Mouse (Mus musculus) R1 (cell line): ENCODE results near the gene Tesk1.

Source experiments
- DNase-seq: peaks from one replicate; pipeline ENCODE4 v3.0.0-alpha.2; 2018; ENCODE audit warnings: low read depth, low spot score

Gene Tesk1

GRCm38 (mm10) chr4:43418973-43419656 is 22.6 kb upstream of the Tesk1 start:
- DNase-seq: no peak

- DNase-seq: no peak
These were observed 21.9 kb upstream of the Tesk1 start for GRCm38 (mm10) chr4:43419801-43420281.

GRCm38 (mm10) chr4:43420305-43420704 is 21.4 kb upstream of the Tesk1 start:
- DNase-seq: peak; percentile 87

- no peak for DNase-seq
These were observed 20.0 kb upstream of the Tesk1 start for GRCm38 (mm10) chr4:43421632-43422240.

- no peak for DNase-seq
These were observed 18.3 kb upstream of the Tesk1 start for GRCm38 (mm10) chr4:43423267-43423934.

GRCm38 (mm10) chr4:43424072-43424471 is 17.7 kb upstream of the Tesk1 start:
- DNase-seq: no peak

- DNase-seq: no peak
These were observed 16.5 kb upstream of the Tesk1 start for GRCm38 (mm10) chr4:43425197-43425596.

GRCm38 (mm10) chr4:43425648-43426380 is 15.9 kb upstream of the Tesk1 start:
- DNase-seq: no peak

- DNase-seq: no peak
These were observed 15.3 kb upstream of the Tesk1 start for GRCm38 (mm10) chr4:43426487-43426886.

GRCm38 (mm10) chr4:43427501-43428179 is 14.1 kb upstream of the Tesk1 start:
- no peak for DNase-seq

- no peak for DNase-seq
These were observed 13.4 kb upstream of the Tesk1 start for GRCm38 (mm10) chr4:43428180-43428861.

GRCm38 (mm10) chr4:43428946-43429345 is 12.8 kb upstream of the Tesk1 start, which contains the start of gene Fam166b:
Gene Fam166b (minus strand): TSS chr4:43429134.
- DNase-seq: peak; percentile 54

- peak; percentile 94 for DNase-seq
These were observed 10.0 kb upstream of the Tesk1 start for GRCm38 (mm10) chr4:43431690-43432089.

GRCm38 (mm10) chr4:43432832-43433231 is 8.9 kb upstream of the Tesk1 start:
- peak; percentile 61 for DNase-seq

- peak; percentile 99 for DNase-seq
These were observed 305 bp downstream of the Tesk1 start for GRCm38 (mm10) chr4:43442044-43442443.

- peak; percentile 79 for DNase-seq
These were observed 970 bp downstream of the Tesk1 start for GRCm38 (mm10) chr4:43442456-43443361.

GRCm38 (mm10) chr4:43443511-43443910 is 1.8 kb downstream of the Tesk1 start:
- peak; percentile 59 for DNase-seq

GRCm38 (mm10) chr4:43447251-43447650 is 5.5 kb downstream of the Tesk1 start:
- DNase-seq: no peak

GRCm38 (mm10) chr4:43448554-43448953 is 6.8 kb downstream of the Tesk1 start:
- no peak for DNase-seq

GRCm38 (mm10) chr4:43452315-43452714 is 10.6 kb downstream of the Tesk1 start:
- no peak for DNase-seq
